Mouse (Mus musculus): Measurements from ENCODE around the gene Tmem44.

Tmem44 gene

GRCm38 (mm10) chr16:30550748-30551192 lies at the start of gene Tmem44:
Gene Tmem44 (minus strand): TSS chr16:30550842.
- no peak for DNase-seq (ENCODE audit: low spot score in 2 of 2)

GRCm38 (mm10) chr16:30599491-30600268 lies 49.0 kb upstream of the Tmem44 start, which contains the start of gene Fam43a:
Gene Fam43a (plus strand): TSS chr16:30599723.
- DNase-seq (ENCODE audit: low spot score in 2 of 2): peak in 1 of 2 experiments; percentile 87

- DNase-seq (ENCODE audit: low spot score in 2 of 2): peak in 1 of 2 experiments; percentile 97
These were observed 46.5 kb upstream of the Tmem44 start for GRCm38 (mm10) chr16:30596959-30597681.

- no peak for DNase-seq (ENCODE audit: low spot score in 2 of 2)
These were observed 45.4 kb upstream of the Tmem44 start for GRCm38 (mm10) chr16:30595835-30596557.

GRCm38 (mm10) chr16:30595356-30595755 lies 44.7 kb upstream of the Tmem44 start:
- DNase-seq (ENCODE audit: low spot score in 2 of 2): no peak

GRCm38 (mm10) chr16:30591990-30592389 lies 41.3 kb upstream of the Tmem44 start:
- no peak for DNase-seq (ENCODE audit: low spot score in 2 of 2)

GRCm38 (mm10) chr16:30590264-30591209 lies 39.9 kb upstream of the Tmem44 start:
- no peak for DNase-seq (ENCODE audit: low spot score in 2 of 2)

GRCm38 (mm10) chr16:30587494-30588327 lies 37.1 kb upstream of the Tmem44 start, which contains the start of gene Lsg1:
Gene Lsg1 (minus strand): TSS chr16:30587592.
- DNase-seq (ENCODE audit: low spot score in 2 of 2): peak; percentile 76 to 90

GRCm38 (mm10) chr16:30586935-30587493 lies 36.4 kb upstream of the Tmem44 start:
- DNase-seq (ENCODE audit: low spot score in 2 of 2): no peak

GRCm38 (mm10) chr16:30580765-30581164 lies 30.1 kb upstream of the Tmem44 start:
- no peak for DNase-seq (ENCODE audit: low spot score in 2 of 2)

- DNase-seq (ENCODE audit: low spot score in 2 of 2): no peak
These were observed 25.8 kb upstream of the Tmem44 start for GRCm38 (mm10) chr16:30576392-30576791.

GRCm38 (mm10) chr16:30575815-30576214 lies 25.2 kb upstream of the Tmem44 start:
- no peak for DNase-seq (ENCODE audit: low spot score in 2 of 2)

- no peak for DNase-seq (ENCODE audit: low spot score in 2 of 2)
These were observed 21.6 kb upstream of the Tmem44 start for GRCm38 (mm10) chr16:30572239-30572638.

GRCm38 (mm10) chr16:30571378-30571777 lies 20.7 kb upstream of the Tmem44 start:
- no peak for DNase-seq (ENCODE audit: low spot score in 2 of 2)

GRCm38 (mm10) chr16:30570173-30570572 lies 19.5 kb upstream of the Tmem44 start:
- DNase-seq (ENCODE audit: low spot score in 2 of 2): no peak

GRCm38 (mm10) chr16:30565631-30566030 lies 15.0 kb upstream of the Tmem44 start:
- DNase-seq (ENCODE audit: low spot score in 2 of 2): no peak

- no peak for DNase-seq (ENCODE audit: low spot score in 2 of 2)
These were observed 10.0 kb upstream of the Tmem44 start for GRCm38 (mm10) chr16:30560601-30561000.

GRCm38 (mm10) chr16:30559312-30559992 lies 8.8 kb upstream of the Tmem44 start:
- no peak for DNase-seq (ENCODE audit: low spot score in 2 of 2)

GRCm38 (mm10) chr16:30554109-30554508 lies 3.5 kb upstream of the Tmem44 start:
- no peak for DNase-seq (ENCODE audit: low spot score in 2 of 2)

Data from left cerebral cortex, adult 9 months (tissue).